Mouse (Mus musculus) brain, adult 2 months (tissue): Measurements from ENCODE around the gene Gm17622.
A peak's percentile ranks its signal among the peaks of the same experiment; 100 is the strongest.

Experiments used
- DNase-seq: peaks from one replicate; pipeline ENCODE4 v3.0.0; 2011; ENCODE audit warnings: low read depth, low spot score

Gm17622 gene

GRCm38 (mm10) chr13:96510635-96511034 is 20.1 kb downstream of the Gm17622 start:
- DNase-seq = peak; percentile 80

- DNase-seq = no peak
Observed at GRCm38 (mm10) chr13:96511262-96511661, 20.7 kb downstream of the Gm17622 start.

- DNase-seq = peak; percentile 11
Observed at GRCm38 (mm10) chr13:96511893-96512292, 21.4 kb downstream of the Gm17622 start.

GRCm38 (mm10) chr13:96514154-96514942 is 23.8 kb downstream of the Gm17622 start:
- DNase-seq = no peak

- no peak for DNase-seq
Observed at GRCm38 (mm10) chr13:96516249-96516648, 25.7 kb downstream of the Gm17622 start.

- no peak for DNase-seq
Observed at GRCm38 (mm10) chr13:96517335-96517734, 26.8 kb downstream of the Gm17622 start.

- DNase-seq = no peak
Observed at GRCm38 (mm10) chr13:96521294-96521693, 30.8 kb downstream of the Gm17622 start.

- DNase-seq = no peak
Observed at GRCm38 (mm10) chr13:96527022-96527421, 36.5 kb downstream of the Gm17622 start.

GRCm38 (mm10) chr13:96527856-96528255 is 37.3 kb downstream of the Gm17622 start:
- no peak for DNase-seq

- DNase-seq = no peak
Observed at GRCm38 (mm10) chr13:96528776-96529175, 38.2 kb downstream of the Gm17622 start.

GRCm38 (mm10) chr13:96529542-96529941 is 39.0 kb downstream of the Gm17622 start:
- no peak for DNase-seq

GRCm38 (mm10) chr13:96530064-96530463 is 39.5 kb downstream of the Gm17622 start:
- no peak for DNase-seq

GRCm38 (mm10) chr13:96532176-96532575 is 41.6 kb downstream of the Gm17622 start:
- no peak for DNase-seq

- DNase-seq = no peak
Observed at GRCm38 (mm10) chr13:96533742-96534141, 43.2 kb downstream of the Gm17622 start.

GRCm38 (mm10) chr13:96536821-96537572 is 46.5 kb downstream of the Gm17622 start:
- no peak for DNase-seq

GRCm38 (mm10) chr13:96538103-96538502 is 47.6 kb downstream of the Gm17622 start:
- no peak for DNase-seq
